Mouse (Mus musculus) liver (tissue): ENCODE results near the gene Gipc2.

Experiments used
- DNase-seq: peaks from one replicate; pipeline ENCODE4 v3.0.0-alpha.2; 2020; ENCODE audit warnings: mixed read lengths

The Gipc2 gene

GRCm38 (mm10) chr3:152113496-152113895, 52.5 kb downstream of the Gipc2 start:
- DNase-seq = peak; percentile 54

GRCm38 (mm10) chr3:152112664-152113063, 53.4 kb downstream of the Gipc2 start:
- DNase-seq = no peak

GRCm38 (mm10) chr3:152111482-152111881, 54.5 kb downstream of the Gipc2 start:
- no peak for DNase-seq

- peak; percentile 78 for DNase-seq
These were observed 54.9 kb downstream of the Gipc2 start for GRCm38 (mm10) chr3:152111081-152111480.

GRCm38 (mm10) chr3:152109260-152109587, 56.8 kb downstream of the Gipc2 start:
- DNase-seq = no peak

GRCm38 (mm10) chr3:152108560-152109259, 57.3 kb downstream of the Gipc2 start:
- DNase-seq = no peak

- no peak for DNase-seq
These were observed 58.0 kb downstream of the Gipc2 start for GRCm38 (mm10) chr3:152108003-152108395.

GRCm38 (mm10) chr3:152107149-152108002, 58.7 kb downstream of the Gipc2 start:
- peak; percentile 41 for DNase-seq

GRCm38 (mm10) chr3:152106225-152107148, 59.5 kb downstream of the Gipc2 start:
- no peak for DNase-seq

GRCm38 (mm10) chr3:152105341-152105740, 60.7 kb downstream of the Gipc2 start:
- DNase-seq = peak; percentile 82

GRCm38 (mm10) chr3:152103381-152103780, 62.6 kb downstream of the Gipc2 start:
- DNase-seq = no peak

- DNase-seq = no peak
These were observed 64.6 kb downstream of the Gipc2 start for GRCm38 (mm10) chr3:152101459-152101858.

GRCm38 (mm10) chr3:152100119-152100818, 65.8 kb downstream of the Gipc2 start:
- no peak for DNase-seq

GRCm38 (mm10) chr3:152095030-152095429, 71.0 kb downstream of the Gipc2 start:
- no peak for DNase-seq

GRCm38 (mm10) chr3:152092385-152093057, 73.5 kb downstream of the Gipc2 start:
- no peak for DNase-seq

GRCm38 (mm10) chr3:152089178-152089577, 76.9 kb downstream of the Gipc2 start:
- peak; percentile 45 for DNase-seq

GRCm38 (mm10) chr3:152081381-152081780, 84.6 kb downstream of the Gipc2 start:
- no peak for DNase-seq

- DNase-seq = no peak
These were observed 89.9 kb downstream of the Gipc2 start for GRCm38 (mm10) chr3:152076088-152076487.

GRCm38 (mm10) chr3:152069001-152069400, 97.0 kb downstream of the Gipc2 start:
- DNase-seq = no peak

- DNase-seq = no peak
These were observed 97.7 kb downstream of the Gipc2 start for GRCm38 (mm10) chr3:152068311-152068710.

GRCm38 (mm10) chr3:152066696-152067095, 99.3 kb downstream of the Gipc2 start:
- no peak for DNase-seq

- no peak for DNase-seq
These were observed 100.2 kb downstream of the Gipc2 start for GRCm38 (mm10) chr3:152065806-152066205.
